Mouse (Mus musculus) layer of hippocampus, postnatal 25 days (tissue): ENCODE measurements around the gene Lztr1. TPM values are rescaled to one million over a fixed set of nuclear protein-coding genes. Genes with fewer than 3 reads are reported as not detected.
A peak's percentile ranks its signal among the peaks of the same experiment; 100 is the strongest.

ENCODE experiments used
- DNase-seq, 2 experiments: peaks; one replicate each; pipeline ENCODE4 v3.0.0; 2022; ENCODE audit warnings: mixed read lengths in 2 of 2, low spot score in 1 of 2; ENCODE audit errors: extremely low spot score in 1 of 2
- total RNA-seq, 2 experiments: library from RNA; stranded (reverse); gene quantifications; 2 replicates each; pipeline ENCODE4 v1.2.3; 2021

Lztr1 gene
- 100 to 1,000 TPM; 189 to 193 TPM for total RNA-seq

GRCm38 (mm10) chr16:17508546-17509239, at the start of gene Lztr1:
TSS of gene Lztr1 (plus strand) at chr16:17508688.
- DNase-seq, result peak; percentile 79 to 90

- no peak for DNase-seq
These were observed 48.2 kb upstream of the Lztr1 start for GRCm38 (mm10) chr16:17460254-17460653.

- DNase-seq, result no peak
These were observed 46.9 kb upstream of the Lztr1 start for GRCm38 (mm10) chr16:17461596-17461995.

- DNase-seq, result no peak
These were observed 45.3 kb upstream of the Lztr1 start for GRCm38 (mm10) chr16:17463184-17463583.

GRCm38 (mm10) chr16:17466875-17467663, 41.4 kb upstream of the Lztr1 start:
- DNase-seq, result no peak

- DNase-seq, result no peak
These were observed 36.0 kb upstream of the Lztr1 start for GRCm38 (mm10) chr16:17472498-17472897.

GRCm38 (mm10) chr16:17474091-17474490, 34.4 kb upstream of the Lztr1 start:
- DNase-seq, result peak in 1 of 2 experiments; percentile 33

DNA sequence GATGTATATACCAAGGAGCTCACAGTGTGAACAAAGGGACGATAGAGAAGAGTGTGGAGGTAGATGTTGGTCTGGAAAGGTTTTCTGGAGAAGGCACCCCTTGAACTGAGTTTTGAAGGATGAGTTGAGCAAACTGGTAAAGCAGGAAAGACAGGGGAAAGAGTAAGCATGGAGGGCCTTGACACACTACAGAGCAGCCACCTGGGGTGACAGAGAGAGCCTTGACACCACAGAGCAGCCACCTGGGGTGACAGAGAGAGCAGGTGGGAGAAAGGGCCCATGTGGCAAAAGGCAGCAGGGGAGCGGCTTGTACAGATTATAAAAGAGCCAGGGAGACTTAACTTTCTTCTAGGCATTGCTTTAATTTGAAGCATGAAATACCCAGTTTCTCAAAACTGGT, 33.7 kb upstream of the Lztr1 start:
- DNase-seq, result no peak

DNA sequence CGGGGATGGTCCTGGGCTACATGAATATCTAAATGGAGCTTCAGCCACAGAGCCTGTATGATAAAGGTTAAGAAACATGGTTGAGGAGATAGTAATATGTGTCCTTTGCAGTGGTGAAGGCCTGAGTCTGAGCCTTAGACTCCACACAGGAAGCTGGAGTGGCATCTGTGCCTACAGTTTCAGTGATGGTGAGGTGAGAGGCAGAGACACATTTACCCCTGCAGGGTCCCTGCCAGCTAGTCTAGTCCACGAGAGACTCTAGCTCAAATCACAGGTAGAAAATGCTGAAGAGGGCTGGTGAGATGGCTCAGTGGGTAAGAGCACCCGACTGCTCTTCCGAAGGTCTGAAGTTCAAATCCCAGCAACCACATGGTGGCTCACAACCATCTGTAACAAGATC, 33.2 kb upstream of the Lztr1 start:
- DNase-seq, result no peak

GRCm38 (mm10) chr16:17478331-17478943, 30.1 kb upstream of the Lztr1 start:
- no peak for DNase-seq

DNA sequence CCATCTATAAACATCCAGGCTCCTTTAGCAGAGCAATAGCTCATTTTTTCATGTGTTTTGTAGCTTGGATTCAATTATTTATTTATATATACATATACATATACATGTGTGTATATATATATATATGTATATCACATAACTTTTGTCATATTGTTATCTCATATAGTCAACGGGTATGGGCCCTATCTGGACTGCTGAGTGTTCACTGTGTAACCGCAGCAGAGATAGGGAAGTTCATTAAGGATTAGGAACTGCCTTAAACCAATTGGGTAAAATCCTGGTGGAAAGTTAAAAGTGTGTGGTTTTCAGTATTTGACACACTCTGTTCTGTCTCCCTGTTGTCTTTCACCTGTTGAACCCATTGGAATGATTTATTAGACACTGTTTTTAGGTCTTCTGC, 27.0 kb upstream of the Lztr1 start:
- no peak for DNase-seq

DNA sequence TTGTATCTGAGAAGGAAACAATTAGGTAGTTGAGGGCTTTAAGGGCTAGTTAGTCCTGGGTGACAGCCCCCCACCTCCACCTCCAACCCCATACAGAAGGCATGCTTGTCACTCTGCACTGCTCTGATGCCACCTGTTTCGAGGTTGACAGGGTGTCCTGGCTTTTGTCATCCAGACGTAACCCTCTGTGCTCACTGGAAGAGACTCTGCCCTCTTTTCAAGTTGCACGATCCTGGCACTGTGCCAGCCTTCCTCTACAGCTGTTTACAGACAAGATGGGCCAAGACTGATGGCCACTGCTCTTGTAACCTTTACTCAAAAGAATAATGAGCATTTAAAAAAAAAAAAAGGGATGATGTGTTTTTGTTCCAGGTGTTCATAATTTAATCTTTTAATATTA, 22.0 kb upstream of the Lztr1 start:
- DNase-seq, result no peak

GRCm38 (mm10) chr16:17488478-17489468, 19.7 kb upstream of the Lztr1 start:
- peak in 1 of 2 experiments; percentile 26 for DNase-seq

DNA sequence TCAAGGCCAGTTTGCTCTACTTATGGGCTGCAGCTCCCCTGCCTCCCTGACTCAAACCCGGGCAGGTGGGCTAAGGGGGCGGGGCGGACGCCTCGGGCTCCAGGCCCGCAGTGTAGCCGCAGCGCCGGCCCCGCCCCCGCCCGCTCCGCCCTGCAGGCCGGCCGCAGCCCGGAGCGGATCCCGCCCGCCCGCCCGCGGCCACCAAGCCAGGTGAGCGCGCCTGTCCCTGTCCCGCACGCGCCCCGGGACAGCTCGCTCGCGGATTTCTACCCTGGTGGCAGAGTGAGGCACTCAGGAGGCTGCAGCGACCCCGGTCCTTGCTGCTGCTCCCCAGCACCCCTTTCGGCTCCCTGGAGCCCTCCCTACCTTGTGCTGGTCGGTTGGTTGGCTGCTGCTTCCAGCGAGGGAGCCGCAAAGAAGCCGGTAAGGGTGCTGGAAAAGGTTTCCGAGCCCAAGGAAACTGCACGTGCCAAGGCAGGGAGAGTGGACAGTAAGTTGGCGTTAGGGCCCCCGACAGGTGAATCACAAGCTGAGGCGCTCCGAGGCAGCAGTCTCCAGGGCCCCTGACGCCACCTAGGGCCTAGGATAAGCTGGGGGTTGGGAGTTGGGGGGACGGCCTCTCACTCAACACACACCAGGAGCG, 18.9 kb upstream of the Lztr1 start, which contains the start of gene Aifm3:
Aifm3 (plus strand) TSS at position 143 of the 643 bp plus-strand sequence.
- DNase-seq, result peak in 1 of 2 experiments; percentile 19

DNA sequence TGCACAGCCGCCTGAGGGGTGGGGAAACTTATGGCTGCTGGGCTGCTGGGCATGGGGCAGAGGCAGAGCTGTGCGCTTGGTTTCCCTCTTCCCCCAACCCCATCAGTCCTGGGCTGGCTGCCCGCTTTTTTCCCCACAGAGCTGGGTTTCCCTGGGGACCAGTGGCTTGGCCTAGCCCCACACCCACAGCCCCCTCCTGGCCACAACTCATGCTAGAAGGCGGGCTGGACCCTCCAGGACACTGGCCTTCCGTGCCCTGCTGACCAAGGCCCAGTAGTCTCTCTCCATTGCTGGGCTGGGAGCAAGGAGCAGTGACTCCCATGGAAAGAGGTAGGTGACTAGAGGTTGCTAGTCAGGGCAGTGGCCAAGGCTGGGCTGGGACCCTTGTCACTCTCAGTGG, 17.3 kb upstream of the Lztr1 start:
- peak in 1 of 2 experiments; percentile 41 for DNase-seq

DNA sequence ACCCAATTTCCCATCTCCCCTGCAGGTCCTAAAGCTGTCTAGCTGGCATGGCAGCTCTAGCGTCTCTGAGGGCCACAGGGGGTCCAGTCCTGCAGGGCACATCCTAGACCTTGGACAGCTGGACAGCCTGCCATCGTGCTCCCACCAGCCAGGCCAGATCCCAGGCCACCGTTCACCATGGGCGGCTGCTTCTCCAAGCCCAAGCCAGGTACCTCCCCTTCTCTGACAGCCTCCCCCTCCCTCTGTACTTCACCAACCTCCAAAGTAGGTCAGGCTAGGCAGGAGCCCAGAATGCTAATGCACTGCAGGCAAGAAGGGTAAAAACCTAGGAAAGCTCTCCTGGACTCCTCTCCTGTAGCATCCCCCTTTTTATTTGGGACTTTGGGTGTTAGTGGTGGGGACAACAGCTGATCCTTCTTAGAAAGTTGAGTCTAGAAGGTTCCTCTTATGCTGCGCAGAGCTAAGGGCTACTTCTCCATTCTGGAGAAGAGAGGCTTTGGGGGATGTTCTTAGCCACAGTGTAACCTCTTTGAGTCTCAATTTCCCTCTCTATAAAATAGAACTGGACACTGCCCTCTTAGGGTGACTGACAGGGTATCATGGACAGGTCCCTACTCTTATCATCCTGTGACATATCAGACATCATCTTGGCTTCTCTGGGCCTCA, 16.5 kb upstream of the Lztr1 start:
- DNase-seq, result no peak

DNA sequence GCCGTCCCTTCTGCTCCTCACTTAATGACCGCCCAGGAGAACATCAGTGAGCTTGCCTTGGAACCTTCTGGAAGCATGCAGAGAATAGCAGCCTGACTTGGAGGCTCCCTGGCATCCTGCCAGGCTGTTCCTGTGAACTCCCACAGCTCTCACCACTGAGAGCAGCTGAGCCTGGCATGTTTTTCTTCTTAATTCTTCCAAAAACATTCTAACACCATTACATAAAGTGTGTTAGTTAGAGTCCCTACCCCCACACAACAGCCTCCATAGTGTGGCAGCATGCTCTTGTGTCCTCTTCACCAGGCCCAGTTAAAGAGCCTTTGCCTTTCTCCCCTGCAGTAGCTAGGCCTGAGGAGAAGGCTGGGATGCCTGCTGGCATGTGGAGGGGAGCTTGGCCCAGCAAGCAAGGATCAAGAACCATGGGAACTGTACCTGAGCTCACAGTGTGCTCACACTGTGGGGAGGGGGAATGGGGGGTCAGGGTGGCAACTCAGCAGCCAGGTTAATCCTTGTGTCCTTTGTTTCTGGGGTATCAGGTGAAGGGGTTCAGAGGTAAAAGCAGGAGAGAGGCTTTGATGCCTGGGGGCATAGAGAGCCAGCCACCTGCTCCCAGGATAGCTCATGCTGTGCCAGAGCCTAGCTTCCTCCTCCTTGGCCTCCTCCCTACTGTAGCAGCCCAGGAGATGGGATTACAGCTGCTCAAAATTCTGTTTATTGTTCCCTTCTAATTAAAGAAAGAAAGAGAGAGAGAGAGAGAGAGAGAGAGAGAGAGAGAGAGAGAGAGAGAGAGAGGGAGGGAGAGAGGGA, 11.8 kb upstream of the Lztr1 start:
- DNase-seq, result peak; percentile 66 to 76

DNA sequence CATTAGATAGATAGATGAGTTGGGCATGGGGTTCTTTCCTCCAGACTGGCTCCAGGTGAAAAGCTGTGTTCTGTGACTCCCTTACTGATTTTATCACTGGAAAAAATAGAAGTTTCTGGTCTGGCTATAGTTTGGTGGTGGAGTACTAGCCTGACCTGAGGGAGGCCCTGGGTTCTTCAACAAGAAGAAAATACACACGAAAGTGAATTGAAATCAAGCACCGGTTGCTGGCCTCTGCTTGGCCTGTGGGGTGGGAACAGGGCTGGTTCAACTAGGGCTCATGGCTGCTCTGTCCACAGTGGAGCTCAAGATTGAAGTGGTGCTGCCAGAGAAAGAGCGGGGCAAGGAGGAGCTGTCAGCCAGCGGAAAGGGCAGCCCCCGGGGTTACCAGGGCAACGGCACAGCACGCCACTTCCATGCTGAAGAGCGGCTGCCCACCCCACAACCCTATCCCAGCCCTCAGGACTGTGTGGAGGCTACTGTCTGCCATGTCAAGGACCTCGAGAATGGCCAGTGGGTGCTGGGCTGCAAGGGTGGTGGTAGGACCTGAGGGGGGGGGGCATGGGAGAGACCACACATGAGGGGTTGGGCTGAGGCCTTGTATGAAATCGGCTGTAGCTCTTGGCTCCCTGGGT, 9.1 kb upstream of the Lztr1 start:
- DNase-seq, result no peak
